Mouse (Mus musculus) C2C12 (cell line): ENCODE measurements around the gene Hoxa5.

ENCODE experiments used
- CTCF ChIP-seq: IDR thresholded peaks from one replicate; pipeline ENCODE4 v1.5.1; 2011; ENCODE audit not compliant: control insufficient read depth, insufficient read depth, insufficient read length
- USF1 ChIP-seq: IDR thresholded peaks from one replicate; pipeline ENCODE4 v1.6.1; 2011; ENCODE audit warnings: low read depth, mild to moderate bottlenecking, control low read depth, moderate library complexity

- TF ChIP-seq CTCF (no peak), USF1 (no peak)
These were observed 33.5 kb downstream of the Hoxa5 start for GRCm38 (mm10) chr6:52170898-52171223.
